Mouse (Mus musculus): Measurements from ENCODE around the gene Mns1.

Gene Mns1

GRCm38 (mm10) chr9:72475511-72475910, 37.7 kb downstream of the Mns1 start:
- no peak for DNase-seq (ENCODE audit: low spot score)

- DNase-seq (ENCODE audit: low spot score) = no peak
Measured at GRCm38 (mm10) chr9:72477306-72477705, 39.5 kb downstream of the Mns1 start.

GRCm38 (mm10) chr9:72479276-72479675, 41.5 kb downstream of the Mns1 start:
- DNase-seq (ENCODE audit: low spot score) = no peak

GRCm38 (mm10) chr9:72488523-72488922, 50.7 kb downstream of the Mns1 start:
- DNase-seq (ENCODE audit: low spot score) = no peak

- DNase-seq (ENCODE audit: low spot score) = no peak
Measured at GRCm38 (mm10) chr9:72489131-72489530, 51.3 kb downstream of the Mns1 start.

- peak; percentile 91 for DNase-seq (ENCODE audit: low spot score)
Measured at GRCm38 (mm10) chr9:72491559-72492193, 53.9 kb downstream of the Mns1 start.

GRCm38 (mm10) chr9:72492194-72492565, 54.4 kb downstream of the Mns1 start, which contains the start of gene Tex9:
Gene Tex9, minus strand, starts transcription at chr9:72492212.
- DNase-seq (ENCODE audit: low spot score) = no peak

GRCm38 (mm10) chr9:72493465-72493864, 55.7 kb downstream of the Mns1 start:
- no peak for DNase-seq (ENCODE audit: low spot score)

- DNase-seq (ENCODE audit: low spot score) = no peak
Measured at GRCm38 (mm10) chr9:72493984-72494685, 56.3 kb downstream of the Mns1 start.

GRCm38 (mm10) chr9:72496691-72497090, 58.9 kb downstream of the Mns1 start:
- DNase-seq (ENCODE audit: low spot score) = no peak

GRCm38 (mm10) chr9:72497171-72497570, 59.4 kb downstream of the Mns1 start:
- no peak for DNase-seq (ENCODE audit: low spot score)

Data from ovary, postnatal 36 days (tissue).